Mouse (Mus musculus) hindbrain, embryonic 14.5 days (tissue): ENCODE measurements around the gene Epha7. TPM values are rescaled to one million over a fixed set of nuclear protein-coding genes. Genes with fewer than 3 reads are reported as not detected.

Experiments used
- ATAC-seq: fragments of 200-750 bp; cut with Nextera tagmentation; 2 replicates; pipeline ENCODE4 v1.8.0; 2017; ENCODE audit warnings: moderate number of reproducible peaks, mild to moderate bottlenecking, moderate TSS enrichment, moderate library complexity; ENCODE audit not compliant: low FRiP score
- DNase-seq: peaks from one replicate; pipeline ENCODE4 v3.0.0-alpha.2; 2015; ENCODE audit warnings: low spot score
- H3K27ac ChIP-seq: fragments of 300-500 bp; sonication (generic); 2 replicates; pipeline ENCODE4 v1.5.1; 2014; ENCODE audit warnings: mild to moderate bottlenecking, moderate library complexity
- H3K27me3 ChIP-seq: fragments of 300-500 bp; sonication (generic); 2 replicates; pipeline ENCODE4 v1.6.1; 2014; ENCODE audit warnings: mild to moderate bottlenecking, low read length, mixed read lengths; ENCODE audit not compliant: control insufficient read depth, insufficient read depth
- H3K36me3 ChIP-seq: fragments of 300-500 bp; sonication (generic); replicated peaks from 2 replicates; pipeline ENCODE4 v1.6.1; 2014; ENCODE audit not compliant: control insufficient read depth, insufficient read depth
- H3K4me1 ChIP-seq: fragments of 300-500 bp; sonication (generic); replicated peaks from 2 replicates; pipeline ENCODE4 v1.6.1; 2014; ENCODE audit warnings: antibody characterized with exemption, low read length, mixed read lengths; ENCODE audit not compliant: control insufficient read depth, insufficient read depth
- H3K4me2 ChIP-seq: fragments of 300-500 bp; sonication (generic); replicated peaks from 2 replicates; pipeline ENCODE4 v1.6.1; 2014; ENCODE audit warnings: mild to moderate bottlenecking, moderate library complexity
- H3K4me3 ChIP-seq: fragments of 300-500 bp; sonication (generic); replicated peaks from 2 replicates; pipeline ENCODE4 v1.5.1; 2014; ENCODE audit warnings: mild to moderate bottlenecking, low read length
- H3K9ac ChIP-seq: fragments of 300-500 bp; sonication (generic); 2 replicates; pipeline ENCODE4 v1.6.1; 2014
- H3K9me3 ChIP-seq: fragments of 300-500 bp; sonication (generic); 2 replicates; pipeline ENCODE4 v1.6.1; 2016; ENCODE audit warnings: low read length; ENCODE audit not compliant: control insufficient read depth
- WGBS: fragments of 180-500 bp; shearing (Covaris S2); extraction: QIAGEN DNeasy Blood & Tissue Kit; methylation state at CpG from one replicate; pipeline ENCODE4 v1.1.7; 2014; 5-methylcytosine and 5-hydroxymethylcytosine counted together
- polyA plus RNA-seq: library from polyadenylated mRNA; unstranded; fragments of >200 nt; fragmentation: Nextera tagmentation; extraction: Ambion mirVana; gene quantifications from 2 replicates; pipeline ENCODE4 v1.2.1, GENCODE M21; 2014

The Epha7 gene
- polyA plus RNA-seq: 68.6 and 74.6 TPM in 2 replicates

GRCm38 (mm10) chr4:28812691-28813289 is at the start of gene Epha7:
Epha7 (plus strand) TSS chr4:28813131.
- under 1% methylated on average over 48 of the region's 48 CpGs for WGBS
- H3K9me3 ChIP-seq: no peaks in the 10 kb centered on the region
- peak; percentile 98 for ATAC-seq

DNA sequence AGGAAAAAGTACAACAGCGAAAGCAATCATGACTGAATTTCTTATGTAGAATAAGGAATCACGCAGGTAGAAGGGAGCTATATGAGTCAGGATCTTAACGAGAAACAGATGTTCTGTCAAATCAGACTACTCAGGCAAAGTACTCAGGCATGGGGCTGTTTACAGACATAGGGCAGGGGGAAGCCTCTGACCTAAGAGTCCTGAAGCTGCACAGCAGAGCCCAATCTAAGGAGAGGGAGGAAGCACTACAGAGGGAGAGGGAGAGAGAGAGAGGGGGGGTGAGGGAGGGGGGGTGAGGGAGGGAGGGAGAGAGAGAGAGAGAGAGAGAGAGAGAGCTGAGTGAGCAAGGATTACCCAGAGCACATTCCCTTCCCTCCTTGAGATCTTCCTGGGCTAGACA is 29.0 kb upstream of the Epha7 start:
- ATAC-seq (no peak), DNase-seq (no peak)
- no peak overlapping the region for H3K4me3 ChIP-seq
- WGBS: 52% methylated on average over 3 of the region's 3 CpGs
- H3K36me3 ChIP-seq: no peaks in the 10 kb centered on the region
- no peaks in the 10 kb centered on the region for H3K9me3 ChIP-seq
- H3K9ac ChIP-seq: no peak overlapping the region
- no peaks in the 10 kb centered on the region for H3K27me3 ChIP-seq
- no peak overlapping the region for H3K27ac ChIP-seq
- H3K4me2 ChIP-seq: no peak overlapping the region
- no peaks in the 10 kb centered on the region for H3K4me1 ChIP-seq

More at GRCm38 (mm10) chr4:28812691-28813289, at the start of gene Epha7:
- Histone ChIP-seq H3K4me1 (no peaks in the 10 kb centered on the region; the same call in 1 of the 2 replicates), H3K36me3 (no peaks in the 10 kb centered on the region), H3K27me3 (no peaks in the 10 kb centered on the region), H3K4me2 (peak within 1 kb of the TSS; percentile 69), H3K4me3 (peak within 1 kb of the TSS; percentile 87), H3K9ac (peak within 1 kb of the TSS; percentile 93), H3K27ac (peak within 1 kb of the TSS; percentile 97)
- DNase-seq: peak; percentile 97

- Histone ChIP-seq H3K9me3 (no peaks in the 10 kb centered on the region), H3K27ac (no peak overlapping the region), H3K36me3 (no peaks in the 10 kb centered on the region), H3K4me3 (no peak overlapping the region), H3K9ac (no peak overlapping the region), H3K4me2 (no peak overlapping the region), H3K4me1 (no peaks in the 10 kb centered on the region; the same call in 1 of the 2 replicates), H3K27me3 (no peaks in the 10 kb centered on the region)
- DNase-seq (peak; percentile 45), ATAC-seq (no peak)
Measured at GRCm38 (mm10) chr4:28808800-28809199, 4.1 kb upstream of the Epha7 start.

GRCm38 (mm10) chr4:28809703-28810102 is 3.2 kb upstream of the Epha7 start:
- no peak for DNase-seq
- no peaks in the 10 kb centered on the region for H3K9me3 ChIP-seq
- no peaks in the 10 kb centered on the region for H3K36me3 ChIP-seq
- H3K4me3 ChIP-seq: no peak overlapping the region
- H3K9ac ChIP-seq: no peak overlapping the region
- 86% methylated on average over 4 of the region's 4 CpGs for whole genome bisulfite sequencing
- H3K4me2 ChIP-seq: no peak overlapping the region
- ATAC-seq: no peak
- no peaks in the 10 kb centered on the region; the same call in 1 of the 2 replicates for H3K4me1 ChIP-seq
- H3K27me3 ChIP-seq: no peaks in the 10 kb centered on the region
- H3K27ac ChIP-seq: no peak overlapping the region

GRCm38 (mm10) chr4:28813551-28814475 is 882 bp downstream of the Epha7 start:
- WGBS: under 1% methylated on average over 88 of the region's 94 CpGs
- H3K9me3 ChIP-seq: no peaks in the 10 kb centered on the region

DNA sequence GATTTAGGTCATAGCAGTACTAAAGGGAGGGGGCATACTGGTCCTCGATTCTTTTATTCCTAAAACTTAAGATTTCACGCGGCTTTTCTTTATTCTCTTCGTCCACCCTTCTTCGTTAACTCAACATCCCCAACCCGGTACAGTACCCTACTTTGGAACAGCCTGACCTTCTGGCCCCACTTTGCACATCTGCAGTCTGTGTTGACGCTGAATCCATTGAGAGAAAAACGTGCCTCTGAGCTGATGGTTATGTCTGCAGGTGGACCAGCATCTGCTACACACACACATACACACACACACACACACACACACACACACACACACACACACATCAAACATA is 1.5 kb downstream of the Epha7 start:
- H3K4me1 ChIP-seq: no peaks in the 10 kb centered on the region; the same call in 1 of the 2 replicates
- WGBS: 0% methylated on average over 8 of the region's 8 CpGs
- H3K36me3 ChIP-seq: no peaks in the 10 kb centered on the region
- no peaks in the 10 kb centered on the region for H3K27me3 ChIP-seq
- H3K4me3 ChIP-seq: peak overlapping the region; percentile 87
- peak overlapping the region; percentile 69 for H3K4me2 ChIP-seq
- H3K9me3 ChIP-seq: no peaks in the 10 kb centered on the region
- H3K9ac ChIP-seq: peak overlapping the region; percentile 93
- ATAC-seq (peak; percentile 0; the same call in 1 of the 2 replicates), DNase-seq (peak; percentile 67)
- H3K27ac ChIP-seq: peak overlapping the region; percentile 97

More at GRCm38 (mm10) chr4:28813551-28814475, 882 bp downstream of the Epha7 start:
- no peaks in the 10 kb centered on the region for H3K27me3 ChIP-seq
- no peaks in the 10 kb centered on the region; the same call in 1 of the 2 replicates for H3K4me1 ChIP-seq
- H3K4me2 ChIP-seq: peak overlapping the region; percentile 69
- H3K9ac ChIP-seq: peak overlapping the region; percentile 93
- no peaks in the 10 kb centered on the region for H3K36me3 ChIP-seq
- DNase-seq (peak; percentile 65), ATAC-seq (peak; percentile 34)
- peak overlapping the region; percentile 87 for H3K4me3 ChIP-seq
- peak overlapping the region; percentile 97 for H3K27ac ChIP-seq

- Histone ChIP-seq H3K4me3 (peak overlapping the region; percentile 87), H3K4me2 (peak overlapping the region; percentile 69), H3K36me3 (no peaks in the 10 kb centered on the region), H3K27ac (peak overlapping the region; percentile 97), H3K9ac (peak overlapping the region; percentile 93), H3K4me1 (no peaks in the 10 kb centered on the region; the same call in 1 of the 2 replicates), H3K27me3 (no peaks in the 10 kb centered on the region), H3K9me3 (no peaks in the 10 kb centered on the region)
- peak; percentile 41 for ATAC-seq
- DNase-seq: peak; percentile 78
- under 1% methylated on average over 65 of the region's 72 CpGs for WGBS
Measured at GRCm38 (mm10) chr4:28814816-28815620, 2.1 kb downstream of the Epha7 start.

DNA sequence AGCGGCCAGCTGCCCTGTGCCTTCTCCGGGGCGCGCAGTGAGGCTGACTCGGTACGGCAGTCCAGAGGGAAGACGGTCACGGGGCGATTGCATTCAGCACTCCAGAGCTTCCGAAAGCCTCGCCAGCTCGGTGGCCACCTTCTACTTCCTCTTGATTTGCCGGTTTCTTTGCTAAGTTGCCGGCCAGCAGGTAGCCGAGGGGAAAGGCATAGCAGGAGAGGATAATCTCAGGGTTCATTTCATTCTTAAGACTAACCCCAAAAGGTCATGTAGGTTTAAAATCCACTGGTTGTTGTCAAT is 2.6 kb downstream of the Epha7 start:
- Histone ChIP-seq H3K36me3 (no peaks in the 10 kb centered on the region), H3K4me2 (peak overlapping the region; percentile 69), H3K27me3 (no peaks in the 10 kb centered on the region), H3K9ac (peak overlapping the region; percentile 93), H3K27ac (peak overlapping the region; percentile 97), H3K4me1 (no peaks in the 10 kb centered on the region; the same call in 1 of the 2 replicates), H3K4me3 (peak overlapping the region; percentile 87), H3K9me3 (no peaks in the 10 kb centered on the region)
- ATAC-seq: no peak
- 2% methylated on average over 10 of the region's 15 CpGs for WGBS
- peak; percentile 49 for DNase-seq

DNA sequence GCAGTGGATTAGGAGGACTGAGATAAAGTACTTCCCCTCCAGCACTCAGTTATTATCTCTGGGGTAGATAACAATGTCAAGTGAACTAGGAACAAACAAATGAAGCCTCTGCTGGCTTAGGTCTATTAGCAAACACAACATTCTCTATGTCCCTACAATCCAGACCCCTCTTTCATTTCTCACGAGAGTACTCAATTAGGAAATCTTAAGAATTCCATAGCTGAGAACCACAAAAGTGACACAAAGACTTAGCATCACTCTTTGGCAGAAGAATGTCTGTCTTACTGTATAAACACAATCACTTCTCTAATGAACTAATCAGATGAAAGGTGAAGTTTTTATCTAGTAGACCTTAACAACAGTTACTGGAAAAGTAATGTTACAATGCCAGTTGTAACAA is 10.7 kb downstream of the Epha7 start:
- no peaks in the 10 kb centered on the region for H3K27me3 ChIP-seq
- ATAC-seq (no peak), DNase-seq (no peak)
- no peak overlapping the region for H3K4me3 ChIP-seq
- H3K36me3 ChIP-seq: peaks cover 10% of the 10 kb centered on the region
- H3K27ac ChIP-seq: no peak overlapping the region
- no peak overlapping the region for H3K9ac ChIP-seq
- no peaks in the 10 kb centered on the region for H3K9me3 ChIP-seq
- H3K4me1 ChIP-seq: no peaks in the 10 kb centered on the region
- 48% methylated on average over 1 of the region's 1 CpGs for WGBS
- no peak overlapping the region for H3K4me2 ChIP-seq
